Mouse (Mus musculus): ENCODE results near the gene Astn2. TPM values are rescaled to one million over a fixed set of nuclear protein-coding genes. Genes with fewer than 3 reads are reported as not detected.

Gene Astn2
- polyA plus RNA-seq, 1 experiment from 2014 or later = 0.55 TPM

GRCm38 (mm10) chr4:66306377-66306776 lies 98.0 kb downstream of the Astn2 start:
- Histone ChIP-seq H3K4me3 (replicated peaks) (no peak overlapping the region), H3K4me2 (replicated peaks) (no peak overlapping the region), H3K9me3 (no peaks in the 10 kb centered on the region), H3K36me3 (no peaks in the 10 kb centered on the region), H3K4me1 (replicated peaks) (no peaks in the 10 kb centered on the region), H3K27ac (no peak overlapping the region), H3K9ac (no peak overlapping the region), H3K27me3 (replicated peaks) (no peaks in the 10 kb centered on the region)
- 71% methylated on average over 6 of the region's 6 CpGs for WGBS
- ATAC-seq = no peak

- Histone ChIP-seq H3K27me3 (replicated peaks) (no peaks in the 10 kb centered on the region), H3K4me2 (replicated peaks) (no peak overlapping the region), H3K9ac (no peak overlapping the region), H3K27ac (no peak overlapping the region), H3K4me1 (replicated peaks) (no peaks in the 10 kb centered on the region), H3K9me3 (no peaks in the 10 kb centered on the region), H3K4me3 (replicated peaks) (no peak overlapping the region), H3K36me3 (no peaks in the 10 kb centered on the region)
- no peak for ATAC-seq
- 58% methylated on average over 7 of the region's 7 CpGs for WGBS
Measured at GRCm38 (mm10) chr4:66302686-66303310, 101.6 kb downstream of the Astn2 start.

GRCm38 (mm10) chr4:66285034-66285433 lies 119.4 kb downstream of the Astn2 start:
- Histone ChIP-seq H3K4me3 (replicated peaks) (no peak overlapping the region), H3K27ac (no peak overlapping the region), H3K4me2 (replicated peaks) (no peak overlapping the region), H3K9me3 (no peaks in the 10 kb centered on the region), H3K9ac (no peak overlapping the region), H3K27me3 (replicated peaks) (no peaks in the 10 kb centered on the region), H3K36me3 (no peaks in the 10 kb centered on the region), H3K4me1 (replicated peaks) (no peaks in the 10 kb centered on the region)
- no peak for ATAC-seq

- H3K36me3 ChIP-seq = no peaks in the 10 kb centered on the region
- H3K4me1 ChIP-seq (replicated peaks) = no peaks in the 10 kb centered on the region
- no peaks in the 10 kb centered on the region for H3K27me3 ChIP-seq (replicated peaks)
- no peak overlapping the region for H3K4me3 ChIP-seq (replicated peaks)
- no peak overlapping the region for H3K9ac ChIP-seq
- 72% methylated on average over 4 of the region's 4 CpGs for WGBS
- no peak overlapping the region for H3K27ac ChIP-seq
- no peaks in the 10 kb centered on the region for H3K9me3 ChIP-seq
- no peak overlapping the region for H3K4me2 ChIP-seq (replicated peaks)
- ATAC-seq = no peak
Measured at GRCm38 (mm10) chr4:66276096-66276495, 128.3 kb downstream of the Astn2 start.

GRCm38 (mm10) chr4:66271550-66272117 lies 132.8 kb downstream of the Astn2 start:
- no peaks in the 10 kb centered on the region for H3K27me3 ChIP-seq (replicated peaks)

GRCm38 (mm10) chr4:66264031-66264430 lies 140.4 kb downstream of the Astn2 start:
- Histone ChIP-seq H3K9me3 (no peaks in the 10 kb centered on the region), H3K27me3 (replicated peaks) (no peaks in the 10 kb centered on the region), H3K36me3 (no peaks in the 10 kb centered on the region), H3K4me2 (replicated peaks) (no peak overlapping the region), H3K4me3 (replicated peaks) (no peak overlapping the region), H3K9ac (no peak overlapping the region), H3K27ac (no peak overlapping the region), H3K4me1 (replicated peaks) (no peaks in the 10 kb centered on the region)
- 80% methylated on average over 4 of the region's 4 CpGs for WGBS
- ATAC-seq = no peak

More at GRCm38 (mm10) chr4:66271550-66272117, 132.8 kb downstream of the Astn2 start:
- Histone ChIP-seq H3K9ac (no peak overlapping the region), H3K36me3 (no peaks in the 10 kb centered on the region), H3K9me3 (no peaks in the 10 kb centered on the region), H3K4me1 (replicated peaks) (no peaks in the 10 kb centered on the region), H3K4me3 (replicated peaks) (no peak overlapping the region), H3K27ac (no peak overlapping the region), H3K4me2 (replicated peaks) (no peak overlapping the region)
- no peak for ATAC-seq
- WGBS = 67% methylated on average over 6 of the region's 6 CpGs

GRCm38 (mm10) chr4:66261276-66261675 lies 143.1 kb downstream of the Astn2 start:
- Histone ChIP-seq H3K9ac (no peak overlapping the region), H3K27me3 (replicated peaks) (no peaks in the 10 kb centered on the region), H3K9me3 (no peaks in the 10 kb centered on the region), H3K36me3 (no peaks in the 10 kb centered on the region), H3K4me1 (replicated peaks) (no peaks in the 10 kb centered on the region), H3K4me2 (replicated peaks) (no peak overlapping the region), H3K27ac (no peak overlapping the region), H3K4me3 (replicated peaks) (no peak overlapping the region)
- no peak for ATAC-seq
- 81% methylated on average over 3 of the region's 3 CpGs for WGBS

GRCm38 (mm10) chr4:66258905-66259304 lies 145.5 kb downstream of the Astn2 start:
- no peak overlapping the region for H3K4me2 ChIP-seq (replicated peaks)
- no peak overlapping the region for H3K4me3 ChIP-seq (replicated peaks)
- H3K27ac ChIP-seq = no peak overlapping the region
- H3K9me3 ChIP-seq = no peaks in the 10 kb centered on the region
- H3K4me1 ChIP-seq (replicated peaks) = no peaks in the 10 kb centered on the region
- no peak overlapping the region for H3K9ac ChIP-seq
- WGBS = 78% methylated on average over 2 of the region's 2 CpGs
- no peaks in the 10 kb centered on the region for H3K27me3 ChIP-seq (replicated peaks)
- no peaks in the 10 kb centered on the region for H3K36me3 ChIP-seq
- no peak for ATAC-seq

- no peaks in the 10 kb centered on the region for H3K4me1 ChIP-seq (replicated peaks)
- H3K4me3 ChIP-seq (replicated peaks) = no peak overlapping the region
- no peaks in the 10 kb centered on the region for H3K36me3 ChIP-seq
- ATAC-seq = no peak
- no peak overlapping the region for H3K27ac ChIP-seq
- H3K9me3 ChIP-seq = no peaks in the 10 kb centered on the region
- WGBS = 77% methylated on average over 4 of the region's 4 CpGs
- no peak overlapping the region for H3K9ac ChIP-seq
- H3K27me3 ChIP-seq (replicated peaks) = no peaks in the 10 kb centered on the region
- H3K4me2 ChIP-seq (replicated peaks) = no peak overlapping the region
Measured at GRCm38 (mm10) chr4:66254695-66255492, 149.5 kb downstream of the Astn2 start.

- 52% methylated on average over 8 of the region's 8 CpGs for WGBS
- H3K9me3 ChIP-seq = no peaks in the 10 kb centered on the region
Measured at GRCm38 (mm10) chr4:66248521-66248920, 155.9 kb downstream of the Astn2 start.

GRCm38 (mm10) chr4:66242683-66243082 lies 161.7 kb downstream of the Astn2 start:
- no peak overlapping the region for H3K4me2 ChIP-seq (replicated peaks)
- H3K27ac ChIP-seq = no peak overlapping the region
- no peak overlapping the region for H3K9ac ChIP-seq
- no peaks in the 10 kb centered on the region for H3K4me1 ChIP-seq (replicated peaks)
- no peaks in the 10 kb centered on the region for H3K9me3 ChIP-seq
- H3K36me3 ChIP-seq = no peaks in the 10 kb centered on the region
- no peak for ATAC-seq
- H3K4me3 ChIP-seq (replicated peaks) = no peak overlapping the region
- H3K27me3 ChIP-seq (replicated peaks) = no peaks in the 10 kb centered on the region

More at GRCm38 (mm10) chr4:66248521-66248920, 155.9 kb downstream of the Astn2 start:
- Histone ChIP-seq H3K4me2 (replicated peaks) (no peak overlapping the region), H3K9ac (no peak overlapping the region), H3K36me3 (no peaks in the 10 kb centered on the region), H3K4me3 (replicated peaks) (no peak overlapping the region), H3K27me3 (replicated peaks) (no peaks in the 10 kb centered on the region), H3K4me1 (replicated peaks) (no peaks in the 10 kb centered on the region), H3K27ac (no peak overlapping the region)
- ATAC-seq = no peak

GRCm38 (mm10) chr4:66232799-66233198 lies 171.6 kb downstream of the Astn2 start:
- no peak for ATAC-seq
- Histone ChIP-seq H3K27me3 (replicated peaks) (no peaks in the 10 kb centered on the region), H3K36me3 (no peaks in the 10 kb centered on the region), H3K4me2 (replicated peaks) (no peak overlapping the region), H3K9me3 (no peaks in the 10 kb centered on the region), H3K4me3 (replicated peaks) (no peak overlapping the region), H3K4me1 (replicated peaks) (no peaks in the 10 kb centered on the region), H3K27ac (no peak overlapping the region), H3K9ac (no peak overlapping the region)
- 83% methylated on average over 3 of the region's 3 CpGs for WGBS

Measured in intestine, embryonic 15.5 days (tissue).